Mouse (Mus musculus): Measurements from ENCODE around the gene Tnfrsf1a.

The Tnfrsf1a gene

DNA sequence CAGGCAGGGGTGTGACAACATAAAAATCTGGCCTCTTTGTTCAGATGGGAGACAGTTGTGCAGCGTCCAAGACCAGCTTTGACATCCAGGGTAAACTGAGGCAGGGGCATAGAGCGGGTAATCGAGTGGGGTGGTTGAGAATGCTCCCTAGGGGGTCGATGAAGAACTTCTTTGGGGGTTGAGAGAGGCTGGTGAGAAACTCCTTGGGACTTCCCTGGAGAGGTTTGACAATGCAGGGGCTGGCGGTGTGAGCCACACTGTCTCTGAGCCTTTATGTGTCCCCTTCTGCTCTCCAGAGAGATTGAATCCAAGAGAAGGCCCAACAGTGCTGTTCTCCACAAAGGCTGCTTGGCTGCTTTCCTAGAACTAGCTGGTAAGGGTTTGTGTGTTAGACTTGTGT is 40.7 kb downstream of the Tnfrsf1a start:
- no peak for DNase-seq

DNA sequence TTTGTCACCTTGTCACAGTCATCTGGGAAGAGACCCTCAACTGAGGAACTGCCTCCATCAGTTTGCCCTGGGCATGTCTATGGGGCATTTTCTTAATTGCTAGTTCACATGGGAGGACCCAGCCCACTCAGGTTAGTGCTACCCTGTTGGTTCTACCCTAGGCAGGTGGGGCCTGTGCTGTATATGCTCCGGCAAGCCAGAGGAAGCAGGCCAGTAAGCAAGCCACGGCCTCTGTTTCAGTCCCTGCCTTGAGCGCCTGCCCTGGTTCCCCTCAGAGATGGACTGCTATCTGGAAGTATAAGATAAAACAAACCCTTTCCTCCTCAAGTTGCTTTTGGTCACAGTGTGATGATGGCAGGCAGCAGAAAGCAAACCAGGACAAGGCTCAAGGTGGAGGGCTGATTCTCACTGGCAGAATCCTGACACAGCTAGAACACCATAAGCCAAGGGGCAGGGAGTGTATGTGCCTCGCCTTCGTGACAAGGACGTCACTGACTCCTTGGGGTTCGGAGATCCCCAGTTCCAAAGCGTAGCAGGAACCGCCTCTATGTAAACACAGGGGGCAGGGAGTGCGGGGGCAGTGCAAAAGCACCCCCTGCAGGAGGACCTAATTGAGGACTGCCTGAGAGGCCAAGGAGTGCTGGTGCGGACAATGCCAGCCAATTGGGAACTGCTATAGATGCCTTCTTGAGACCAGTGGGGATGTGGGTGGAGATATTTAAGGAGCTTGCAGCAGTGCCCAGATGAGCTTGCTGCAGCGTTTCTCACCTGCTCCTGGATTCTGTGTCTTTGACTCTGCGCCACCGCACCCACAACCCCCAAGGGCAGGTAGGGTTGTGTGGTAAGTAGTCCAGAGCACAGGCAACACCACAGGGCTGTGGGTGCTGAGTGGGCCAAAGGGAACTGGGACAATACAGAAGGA is 56.6 kb downstream of the Tnfrsf1a start:
- DNase-seq, result no peak

DNA sequence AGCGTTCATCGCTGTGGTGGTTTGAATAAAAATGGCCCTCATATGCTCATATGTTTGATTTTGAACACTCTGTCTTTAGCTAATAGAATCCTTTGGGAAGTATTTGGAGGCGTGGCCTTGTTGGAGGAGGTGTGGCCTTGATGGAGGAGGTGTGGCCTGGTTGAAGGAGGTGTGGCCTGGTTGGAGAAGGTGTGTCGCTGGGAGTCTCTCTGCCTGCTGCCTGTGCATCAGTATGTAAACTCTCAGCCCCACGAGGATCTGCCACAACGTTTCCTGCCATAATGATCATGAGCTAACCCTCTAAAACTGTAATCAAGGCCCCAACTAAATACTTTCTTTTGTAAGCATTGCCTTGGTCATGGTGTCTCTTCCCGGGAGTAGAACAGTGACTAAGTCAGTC is 58.1 kb downstream of the Tnfrsf1a start:
- no peak for DNase-seq

DNA sequence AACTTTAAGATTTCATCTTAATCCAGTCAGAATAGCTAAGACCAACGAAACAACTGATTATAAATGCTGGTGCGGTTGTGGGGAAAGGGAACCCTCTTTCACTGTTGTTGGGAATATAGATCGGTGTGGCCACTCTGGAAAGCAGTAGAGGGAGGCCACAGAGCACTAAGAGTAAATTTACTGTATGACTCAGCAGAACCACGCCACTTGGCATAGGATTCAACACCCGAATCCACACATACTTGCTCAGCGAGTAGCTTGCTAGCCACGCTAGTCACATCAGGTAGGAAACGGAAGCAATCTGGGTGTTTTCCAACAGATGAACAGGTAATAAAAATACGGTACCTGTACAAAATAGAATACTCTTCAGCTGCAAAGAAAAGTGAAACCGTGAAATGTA is 58.5 kb downstream of the Tnfrsf1a start:
- DNase-seq, result no peak

DNA sequence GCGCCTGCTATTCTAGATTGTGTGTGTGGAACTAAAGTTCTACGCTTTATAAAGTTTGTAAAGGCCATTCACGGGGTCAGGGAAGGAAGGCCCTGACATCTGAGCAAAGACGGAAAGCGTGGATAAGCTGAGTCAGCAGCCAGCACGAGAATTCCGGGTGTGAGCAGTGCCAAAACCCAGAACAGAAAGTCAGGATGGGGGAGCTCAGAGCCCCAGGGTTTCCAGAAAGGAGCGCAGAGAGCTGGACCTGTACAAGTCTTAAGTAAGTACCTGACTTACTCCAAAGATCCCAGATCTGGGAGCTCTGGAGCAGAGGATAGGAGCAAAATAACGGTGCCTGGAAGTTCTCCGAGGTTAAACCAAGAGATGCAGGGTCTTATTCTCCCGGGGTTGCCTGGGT is 61.4 kb downstream of the Tnfrsf1a start:
- no peak for DNase-seq

DNA sequence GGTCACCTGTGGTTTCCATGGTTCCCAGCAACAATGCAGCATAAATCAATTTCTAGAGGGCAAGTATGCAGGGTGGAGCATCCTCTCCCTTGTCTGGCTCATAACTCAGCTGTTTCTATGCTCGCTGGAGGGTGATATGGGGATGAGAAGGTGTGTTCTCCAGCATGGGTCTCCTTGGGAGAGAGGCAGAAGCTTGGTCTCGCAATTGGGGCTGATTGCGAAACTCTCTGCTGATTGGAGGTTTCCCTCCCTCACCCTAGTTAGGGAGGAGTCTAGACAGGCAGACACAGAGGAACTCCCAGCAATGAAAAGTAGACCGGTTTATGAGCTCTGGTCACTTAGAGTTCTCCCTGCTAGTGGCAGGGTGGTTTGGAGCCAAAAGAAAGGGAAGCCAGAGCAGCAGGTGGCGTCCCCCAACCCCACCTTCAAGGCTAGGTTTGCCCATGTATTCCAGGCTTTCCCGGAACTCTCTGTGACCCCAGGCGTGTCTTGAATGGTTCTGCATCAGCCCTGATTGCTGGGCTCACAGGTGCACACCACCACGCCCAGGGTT is 61.9 kb downstream of the Tnfrsf1a start:
- DNase-seq, result no peak

DNA sequence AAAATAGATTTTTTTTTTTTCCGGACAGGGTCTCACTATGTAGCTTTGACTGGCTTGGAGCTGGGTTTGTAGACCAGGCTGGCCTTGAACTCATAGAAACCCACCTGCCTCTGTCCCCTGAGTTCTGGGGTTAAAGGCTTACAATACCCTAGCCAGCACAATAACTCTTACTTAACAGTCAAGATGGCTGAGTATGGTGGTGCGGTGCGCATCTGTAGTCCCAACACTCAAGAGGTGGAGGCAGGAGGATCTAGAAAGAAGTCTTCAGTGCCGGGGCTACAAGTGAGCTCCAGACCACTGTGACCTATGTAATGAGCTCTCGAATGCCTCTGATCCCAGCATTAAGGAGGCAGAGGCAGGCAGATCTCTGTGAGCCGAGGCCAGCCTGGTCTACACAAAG is 62.5 kb downstream of the Tnfrsf1a start:
- no peak for DNase-seq

Data from right cerebral cortex, postnatal 25 days (tissue).